Comparison of ENCODE assay signal across 22 mouse cellular contexts in genomic region chr9:80163126-80163723, GRCm38 (mm10). TPM values are rescaled to one million over a fixed set of nuclear protein-coding genes. Genes with fewer than 3 reads are reported as not detected.
A peak's percentile ranks its signal among the peaks of the same experiment; 100 is the strongest.
DNase-seq lines count a peak whose midpoint lies in the region; ATAC-seq and TF ChIP-seq lines count a peak whose summit lies in the region.
"Had no signal": no experiment of that assay in that cellular context is flagged by ENCODE, and none has a peak within 500 bp of the region (broad histone marks: within the 10 kb centered on the region; RNA-seq: fewer than 3 reads in every experiment).

No protein-coding gene starts in this region.

- no peak overlapping the region for H3K27ac ChIP-seq in heart, embryonic 13.5 days (replicated peaks)
- H3K27ac ChIP-seq in CH12.LX (ENCODE audit: insufficient read depth, low read depth) = no peak overlapping the region
- no peak overlapping the region for H3K27ac ChIP-seq in midbrain, embryonic 13.5 days
- H3K27ac ChIP-seq: forebrain, embryonic 10.5 days; heart, adult 2 months; hindbrain, embryonic 13.5 days; hindbrain, postnatal 0 days had no signal

- no peaks in the 10 kb centered on the region for H3K9me3 ChIP-seq in heart, embryonic 13.5 days
- H3K9me3 ChIP-seq in CH12.LX (replicated peaks; ENCODE audit: low read length) = peaks cover 4% of the 10 kb centered on the region
- 0 out of 2 replicates have a peak, but pooled peaks cover 3% of the 10 kb centered on the region for H3K9me3 ChIP-seq in midbrain, embryonic 13.5 days
- H3K9me3 ChIP-seq: embryonic facial prominence, embryonic 15.5 days; forebrain, embryonic 10.5 days; heart, embryonic 12.5 days; hindbrain, embryonic 13.5 days had no signal

- intact Hi-C loops in heart, postnatal 25 days (cut with DNase I) = loop anchor here (5.0 kb wide), 1 partner anchor 96 kb away; the partner anchor contains the start of gene Senp6

- no peaks in the 10 kb centered on the region for H3K27me3 ChIP-seq in heart, embryonic 13.5 days (replicated peaks)
- peaks cover 7% of the 10 kb centered on the region for H3K27me3 ChIP-seq in CH12.LX (replicated peaks)
- no peaks in the 10 kb centered on the region for H3K27me3 ChIP-seq in splenic B cell, adult 2 months (ENCODE audit: control insufficient read depth, insufficient read depth, low read length, poor library complexity, severe bottlenecking)
- H3K27me3 ChIP-seq in midbrain, embryonic 13.5 days = peaks cover 4% of the 10 kb centered on the region; the same call in 1 of the 2 replicates
- H3K27me3 ChIP-seq: embryonic facial prominence, embryonic 15.5 days; heart, embryonic 12.5 days; hindbrain, embryonic 13.5 days had no signal

- TF ChIP-seq CTCF in CH12.LX (conservative IDR thresholded peaks at IDR 0.05 in 1 of 2, IDR thresholded peaks at IDR 0.05 in 1 of 2; ENCODE audit: low read depth in 2 of 2, low read length in 2 of 2) = no peak

- 73% methylated on average over 4 of the region's 4 CpGs for WGBS in heart, embryonic 13.5 days
- WGBS in midbrain, embryonic 13.5 days = 84% methylated on average over 4 of the region's 4 CpGs

- H3K4me1 ChIP-seq in heart, embryonic 13.5 days = peaks cover 10% of the 10 kb centered on the region
- H3K4me1 ChIP-seq in CH12.LX (ENCODE audit: control insufficient read depth in 1 of 2, insufficient read depth in 2 of 2) = peaks cover 3 to 14% of the 10 kb centered on the region in 2 experiments; a peak in 2 of 4 replicates
- peaks cover 11% of the 10 kb centered on the region for H3K4me1 ChIP-seq in midbrain, embryonic 13.5 days (replicated peaks)

- no peak overlapping the region for H3K4me3 ChIP-seq in heart, embryonic 13.5 days
- H3K4me3 ChIP-seq in CH12.LX (replicated peaks in 1 of 3; ENCODE audit: low read depth in 2 of 3, low read length in 2 of 3, poor library complexity in 1 of 3) = no peak overlapping the region
- no peak overlapping the region for H3K4me3 ChIP-seq in midbrain, embryonic 13.5 days (replicated peaks)

- dilution Hi-C loops in CH12.LX (cut with MboI; ENCODE audit: extremely low pct_ligation_motif_present, extremely low pct_unique_long_range_greater_than_20kb, low sequenced_read_pairs) = no loop called here

- TF ChIP-seq EP300 in CH12.LX (IDR thresholded peaks at IDR 0.05; ENCODE audit: low read length) = peak; percentile 70

- no peaks in the 10 kb centered on the region for H3K36me3 ChIP-seq in heart, embryonic 13.5 days
- no peaks in the 10 kb centered on the region for H3K36me3 ChIP-seq in CH12.LX (replicated peaks in 1 of 2; ENCODE audit: control insufficient read depth in 1 of 2, insufficient read depth in 1 of 2, low read length in 1 of 2)
- no peaks in the 10 kb centered on the region for H3K36me3 ChIP-seq in splenic B cell, adult 2 months (ENCODE audit: control insufficient read depth, insufficient read depth, low read length, poor library complexity, severe bottlenecking)
- no peaks in the 10 kb centered on the region for H3K36me3 ChIP-seq in midbrain, embryonic 13.5 days
- H3K36me3 ChIP-seq: embryonic facial prominence, embryonic 15.5 days; forebrain, embryonic 10.5 days; heart, embryonic 12.5 days; hindbrain, embryonic 13.5 days had no signal

- no peaks in the 10 kb centered on the region for H3K79me2 ChIP-seq in CH12.LX (replicated peaks; ENCODE audit: control insufficient read depth, extremely low read depth, insufficient read depth, poor library complexity, severe bottlenecking)

- no peak for DNase-seq in heart, postnatal 25 days (ENCODE audit: low spot score)
- DNase-seq in CH12.LX (ENCODE audit: extremely low read depth) (no peak), MN1 (ENCODE audit: low spot score) (no peak)
- DNase-seq in splenic B cell, adult 2 months (ENCODE audit: low read depth, low spot score) = peak; percentile 54
- DNase-seq in right cerebral cortex, adult 2 months (ENCODE audit: low spot score in 2 of 2) = no peak
- DNase-seq: adrenal gland, adult 8-10 months; adrenal gland, postnatal 36 days; cerebellum, adult 2 months; cerebellum, postnatal 10 days; embryo, embryonic 11 days; gastrocnemius, postnatal 36 days; heart, adult 2 months; heart, postnatal 4 days had no signal

- ATAC-seq in heart, embryonic 13.5 days (ENCODE audit: extremely low read depth, insufficient number of reproducible peaks, low FRiP score, low TSS enrichment) = no peak
- ATAC-seq in hematopoietic stem cell, adult 5-6 weeks (replicated peaks in 1 of 2; ENCODE audit: insufficient read depth in 1 of 2, low FRiP score in 2 of 2, low TSS enrichment in 1 of 2, low read depth in 1 of 2, poor library complexity in 2 of 2, severe bottlenecking in 2 of 2) = peak; percentile 38 to 65
- ATAC-seq in midbrain, embryonic 13.5 days = no peak
- ATAC-seq: forebrain, embryonic 14.5 days; hindbrain, postnatal 0 days had no signal

- no peak for TF ChIP-seq POLR2A in CH12.LX (IDR thresholded peaks at IDR 0.05; ENCODE audit: low read depth, low read length)

- no peak overlapping the region for H3K9ac ChIP-seq in heart, embryonic 13.5 days
- no peak overlapping the region for H3K9ac ChIP-seq in CH12.LX (ENCODE audit: insufficient read depth, low read depth)
- H3K9ac ChIP-seq in midbrain, embryonic 13.5 days (replicated peaks) = no peak overlapping the region
- H3K9ac ChIP-seq: heart, embryonic 12.5 days had no signal

- 0 out of 2 replicates have a peak overlapping the region, but pooled peaks have one; percentile 74 for H3K4me2 ChIP-seq in heart, embryonic 13.5 days
- H3K4me2 ChIP-seq in CH12.LX (ENCODE audit: insufficient read depth, low read depth, poor library complexity, severe bottlenecking) = no peak overlapping the region; the same call in 1 of the 2 replicates
- no peak overlapping the region for H3K4me2 ChIP-seq in midbrain, embryonic 13.5 days (replicated peaks)

- no peak for TF ChIP-seq RAD21 in CH12.LX (IDR thresholded peaks at IDR 0.05; ENCODE audit: low read depth, low read length)

- in situ Hi-C loops in CH12.LX (cut with MboI; ENCODE audit: low pct_ligation_motif_present, low pct_unique_long_range_greater_than_20kb, low sequenced_read_pairs) = no loop called here

TF ChIP-seq in CH12.LX, 34 proteins besides CTCF, POLR2A, EP300 and RAD21:
- no peak for TF ChIP-seq JUND (conservative IDR thresholded peaks at IDR 0.05; ENCODE audit: low read depth, low read length)
- no peak for TF ChIP-seq E2F4 (IDR thresholded peaks at IDR 0.05; ENCODE audit: insufficient replicate concordance, low read depth, low read length)
- TF ChIP-seq IRF4 (IDR thresholded peaks at IDR 0.05; ENCODE audit: low read depth, low read length) = peak; percentile 9; the same call in 1 of the 2 replicates

RNA-seq across cellular contexts. Expression of gene Myo6, which starts 1.6 kb away (rescaled TPM):
- 10.1 TPM in 2 replicates for polyA plus RNA-seq in heart, embryonic 13.5 days (2015; fragmentation: Nextera tagmentation; extraction: Ambion mirVana)
- total RNA-seq in heart, postnatal 25 days (2021) = 10 to 100 TPM; 13.8 to 14.6 TPM
- total RNA-seq in CH12.LX (2012; rRNA removed) (3.4 and 6.0 TPM in 2 replicates), CH12.LX (2014; rRNA removed) (10.3 and 11.0 TPM in 2 replicates)
- polyA plus RNA-seq in CH12.LX (2012; ENCODE audit: insufficient read length, low read depth) = 39.5 and 48.7 TPM in 2 replicates
- 6.1 and 14.0 TPM in 2 replicates for total RNA-seq in hematopoietic stem cell, adult 5-6 weeks (2017)
- polyA plus RNA-seq in midbrain, embryonic 13.5 days (2015; fragmentation: Nextera tagmentation; extraction: Ambion mirVana) = 15.4 and 17.1 TPM in 2 replicates

Comparison
In these comparisons a context has a peak if more than half of its experiments do, and no peak if none do; other contexts are left out.
1. ATAC-seq: peak in hematopoietic stem cell, adult 5-6 weeks (2 of 2); none in heart, embryonic 13.5 days (single experiment) and midbrain, embryonic 13.5 days (single experiment).